Mouse (Mus musculus): ENCODE results near the gene Dnttip1. TPM values are rescaled to one million over a fixed set of nuclear protein-coding genes. Genes with fewer than 3 reads are reported as not detected.

The Dnttip1 gene
- total and polyA plus RNA-seq, 3 experiments, result 14.0 to 29.7 (median 17.6) TPM

GRCm38 (mm10) chr2:164787779-164788178, 42.0 kb downstream of the Dnttip1 start:
- in situ Hi-C loops (cut with MboI; ENCODE audit: low pct_ligation_motif_present, low pct_unique_long_range_greater_than_20kb, low sequenced_read_pairs), result no loop called here
- H3K9ac ChIP-seq (ENCODE audit: insufficient read depth, low read depth), result no peak overlapping the region
- dilution Hi-C loops (cut with MboI; ENCODE audit: extremely low pct_ligation_motif_present, extremely low pct_unique_long_range_greater_than_20kb, low sequenced_read_pairs), result no loop called here
- H3K9me3 ChIP-seq (replicated peaks; ENCODE audit: low read length), result no peaks in the 10 kb centered on the region
- H3K27me3 ChIP-seq (replicated peaks), result peaks cover 13% of the 10 kb centered on the region
- H3K36me3 ChIP-seq (replicated peaks in 1 of 2; ENCODE audit: control insufficient read depth in 1 of 2, insufficient read depth in 1 of 2, low read length in 1 of 2), result peaks cover 17 to 42% of the 10 kb centered on the region in 2 experiments
- TF ChIP-seq TBP (conservative IDR thresholded peaks at IDR 0.05; ENCODE audit: low read depth, low read length) (no peak), MYC (IDR thresholded peaks at IDR 0.05; ENCODE audit: low read depth, low read length) (no peak), MEF2A (IDR thresholded peaks at IDR 0.05; ENCODE audit: borderline replicate concordance, low read depth, low read length) (no peak), CTCF (conservative IDR thresholded peaks at IDR 0.05 in 1 of 2, IDR thresholded peaks at IDR 0.05 in 1 of 2; ENCODE audit: low read depth in 2 of 2, low read length in 2 of 2) (no peak), E2F4 (IDR thresholded peaks at IDR 0.05; ENCODE audit: insufficient replicate concordance, low read depth, low read length) (no peak), PAX5 (IDR thresholded peaks at IDR 0.05; ENCODE audit: low read length) (no peak)
- H3K4me2 ChIP-seq (ENCODE audit: insufficient read depth, low read depth, poor library complexity, severe bottlenecking), result no peak overlapping the region
- no peak overlapping the region for H3K27ac ChIP-seq (ENCODE audit: insufficient read depth, low read depth)
- H3K4me3 ChIP-seq (replicated peaks in 1 of 3; ENCODE audit: low read depth in 2 of 3, low read length in 2 of 3, poor library complexity in 1 of 3), result no peak overlapping the region
- H3K4me1 ChIP-seq (ENCODE audit: control insufficient read depth in 1 of 2, insufficient read depth in 2 of 2), result peaks cover 7 to 17% of the 10 kb centered on the region in 2 experiments
- DNase-seq (ENCODE audit: extremely low read depth), result no peak
- no peaks in the 10 kb centered on the region for H3K79me2 ChIP-seq (replicated peaks; ENCODE audit: control insufficient read depth, extremely low read depth, insufficient read depth, poor library complexity, severe bottlenecking)

GRCm38 (mm10) chr2:164788411-164788810, 42.6 kb downstream of the Dnttip1 start:
- no peak for DNase-seq (ENCODE audit: extremely low read depth)
- Histone ChIP-seq H3K36me3 (replicated peaks in 1 of 2; ENCODE audit: control insufficient read depth in 1 of 2, insufficient read depth in 1 of 2, low read length in 1 of 2) (peaks cover 21 to 49% of the 10 kb centered on the region in 2 experiments), H3K27me3 (replicated peaks) (peaks cover 9% of the 10 kb centered on the region), H3K4me2 (ENCODE audit: insufficient read depth, low read depth, poor library complexity, severe bottlenecking) (no peak overlapping the region), H3K27ac (ENCODE audit: insufficient read depth, low read depth) (no peak overlapping the region), H3K79me2 (replicated peaks; ENCODE audit: control insufficient read depth, extremely low read depth, insufficient read depth, poor library complexity, severe bottlenecking) (no peaks in the 10 kb centered on the region), H3K9ac (ENCODE audit: insufficient read depth, low read depth) (no peak overlapping the region), H3K4me3 (replicated peaks in 1 of 3; ENCODE audit: low read depth in 2 of 3, low read length in 2 of 3, poor library complexity in 1 of 3) (no peak overlapping the region), H3K9me3 (replicated peaks; ENCODE audit: low read length) (no peaks in the 10 kb centered on the region), H3K4me1 (ENCODE audit: control insufficient read depth in 1 of 2, insufficient read depth in 2 of 2) (peaks cover 7 to 19% of the 10 kb centered on the region in 2 experiments)
- in situ Hi-C loops (cut with MboI; ENCODE audit: low pct_ligation_motif_present, low pct_unique_long_range_greater_than_20kb, low sequenced_read_pairs) (no loop called here), dilution Hi-C loops (cut with MboI; ENCODE audit: extremely low pct_ligation_motif_present, extremely low pct_unique_long_range_greater_than_20kb, low sequenced_read_pairs) (no loop called here)
- no peak for TF ChIP-seq SIN3A (IDR thresholded peaks at IDR 0.05; ENCODE audit: low read length)
- no peak for TF ChIP-seq CHD1 (IDR thresholded peaks at IDR 0.05; ENCODE audit: low read depth, low read length)
- no peak for TF ChIP-seq HCFC1 (IDR thresholded peaks at IDR 0.05; ENCODE audit: low read depth, low read length)
- no peak for TF ChIP-seq NRF1 (IDR thresholded peaks at IDR 0.05; ENCODE audit: low read depth, low read length)
- no peak for TF ChIP-seq TBP (conservative IDR thresholded peaks at IDR 0.05; ENCODE audit: low read depth, low read length)
- TF ChIP-seq BHLHE40 (IDR thresholded peaks at IDR 0.05; ENCODE audit: low read depth, low read length), result no peak
- no peak for TF ChIP-seq KAT2A (IDR thresholded peaks at IDR 0.05; ENCODE audit: insufficient replicate concordance, low read length)
- TF ChIP-seq POLR2A (IDR thresholded peaks at IDR 0.05; ENCODE audit: low read depth, low read length), result no peak
- TF ChIP-seq UBTF (IDR thresholded peaks at IDR 0.05; ENCODE audit: low read depth, low read length), result no peak
- no peak for TF ChIP-seq POLR2AphosphoS2 (IDR thresholded peaks at IDR 0.05; ENCODE audit: low read depth, low read length)

DNA sequence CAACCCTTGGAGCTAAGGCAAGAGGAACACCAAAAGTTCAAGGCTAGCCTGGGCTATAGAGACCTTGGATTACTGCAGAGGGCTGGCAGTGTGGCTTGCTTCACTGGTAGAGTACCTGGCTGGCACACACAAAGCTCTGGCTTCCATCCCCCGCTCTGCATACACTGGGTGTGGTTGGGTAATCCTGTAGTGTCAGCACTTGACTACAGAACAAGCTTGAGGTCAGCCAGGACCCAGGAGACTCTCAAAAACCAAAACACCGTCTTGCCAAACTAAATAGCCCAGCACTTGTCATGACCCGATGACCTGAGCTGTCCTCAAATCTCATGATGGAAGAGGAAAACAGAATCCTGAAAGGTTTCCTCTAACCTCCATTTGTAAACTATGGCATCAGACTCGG, 44.7 kb downstream of the Dnttip1 start:
- TF ChIP-seq EP300 (IDR thresholded peaks at IDR 0.05; ENCODE audit: low read length), result no peak
- TF ChIP-seq SMC3 (IDR thresholded peaks at IDR 0.05; ENCODE audit: low read depth, low read length), result no peak
- TF ChIP-seq ETS1 (conservative IDR thresholded peaks at IDR 0.05; ENCODE audit: low read depth, low read length), result no peak
- TF ChIP-seq POLR2AphosphoS2 (IDR thresholded peaks at IDR 0.05; ENCODE audit: low read depth, low read length), result no peak
- TF ChIP-seq ELF1 (IDR thresholded peaks at IDR 0.05; ENCODE audit: low read depth, low read length), result no peak
- no peak for TF ChIP-seq ZMIZ1 (IDR thresholded peaks at IDR 0.05; ENCODE audit: low read depth, low read length)
- TF ChIP-seq CHD2 (IDR thresholded peaks at IDR 0.05; ENCODE audit: low read length), result no peak
- TF ChIP-seq GABPA (IDR thresholded peaks at IDR 0.05; ENCODE audit: insufficient replicate concordance, low read depth, low read length), result no peak
- TF ChIP-seq NELFE (IDR thresholded peaks at IDR 0.05; ENCODE audit: low read depth, low read length), result no peak
- no peak for TF ChIP-seq ZC3H11A (IDR thresholded peaks at IDR 0.05; ENCODE audit: low read depth, low read length)
- no peak for TF ChIP-seq TBP (conservative IDR thresholded peaks at IDR 0.05; ENCODE audit: low read depth, low read length)
- no peak for TF ChIP-seq MAZ (IDR thresholded peaks at IDR 0.05; ENCODE audit: low read depth, low read length)
- Histone ChIP-seq H3K4me3 (replicated peaks in 1 of 3; ENCODE audit: low read depth in 2 of 3, low read length in 2 of 3, poor library complexity in 1 of 3) (no peak overlapping the region), H3K9ac (ENCODE audit: insufficient read depth, low read depth) (no peak overlapping the region), H3K79me2 (replicated peaks; ENCODE audit: control insufficient read depth, extremely low read depth, insufficient read depth, poor library complexity, severe bottlenecking) (no peaks in the 10 kb centered on the region), H3K27me3 (replicated peaks) (no peaks in the 10 kb centered on the region), H3K4me2 (ENCODE audit: insufficient read depth, low read depth, poor library complexity, severe bottlenecking) (no peak overlapping the region), H3K36me3 (replicated peaks in 1 of 2; ENCODE audit: control insufficient read depth in 1 of 2, insufficient read depth in 1 of 2, low read length in 1 of 2) (peaks cover 30 to 64% of the 10 kb centered on the region in 2 experiments), H3K4me1 (ENCODE audit: control insufficient read depth in 1 of 2, insufficient read depth in 2 of 2) (peaks cover 7 to 17% of the 10 kb centered on the region in 2 experiments), H3K27ac (ENCODE audit: insufficient read depth, low read depth) (no peak overlapping the region), H3K9me3 (replicated peaks; ENCODE audit: low read length) (no peaks in the 10 kb centered on the region)
- in situ Hi-C loops (cut with MboI; ENCODE audit: low pct_ligation_motif_present, low pct_unique_long_range_greater_than_20kb, low sequenced_read_pairs), result no loop called here
- no peak for DNase-seq (ENCODE audit: extremely low read depth)
- dilution Hi-C loops (cut with MboI; ENCODE audit: extremely low pct_ligation_motif_present, extremely low pct_unique_long_range_greater_than_20kb, low sequenced_read_pairs), result no loop called here
